8 mouse cellular contexts compared by ENCODE assay signal in genomic region chr12:12787608-12788262, GRCm38 (mm10).
A peak's percentile ranks its signal among the peaks of the same experiment; 100 is the strongest.
DNase-seq lines count a peak whose midpoint lies in the region; ATAC-seq and TF ChIP-seq lines count a peak whose summit lies in the region.

No protein-coding gene starts in this region.

- intact Hi-C loops in left cerebral cortex, postnatal 25 days (cut with DNase I): loop anchor here (10.0 kb wide), 1 partner anchor 427 kb away; no protein-coding TSS in a partner anchor

- H3K9me3 ChIP-seq in lung, postnatal 0 days (ENCODE audit: low read length): no peaks in the 10 kb centered on the region
- no peaks in the 10 kb centered on the region for H3K9me3 ChIP-seq in liver, embryonic 15.5 days (replicated peaks)

- TF ChIP-seq POLR2A in kidney, adult 2 months (IDR thresholded peaks at IDR 0.05; ENCODE audit: low read depth, low read length): no peak

- no peaks in the 10 kb centered on the region for H3K27me3 ChIP-seq in lung, postnatal 0 days (replicated peaks; ENCODE audit: insufficient read depth, low read length)
- H3K27me3 ChIP-seq in liver, embryonic 15.5 days: peaks cover 14% of the 10 kb centered on the region
- H3K27me3 ChIP-seq in kidney, adult 2 months (replicated peaks; ENCODE audit: control insufficient read depth, insufficient read depth, low read length): no peaks in the 10 kb centered on the region

- no peak for TF ChIP-seq EP300 in lung, postnatal 0 days (IDR thresholded peaks at IDR 0.05)

- TF ChIP-seq CTCF in lung, postnatal 0 days (IDR thresholded peaks at IDR 0.05): no peak
- no peak for TF ChIP-seq CTCF in kidney, adult 2 months (conservative IDR thresholded peaks at IDR 0.05; ENCODE audit: insufficient read depth, insufficient read length, low read depth, low read length)

- H3K36me3 ChIP-seq in lung, postnatal 0 days (ENCODE audit: insufficient read depth, low read length): no peaks in the 10 kb centered on the region
- no peaks in the 10 kb centered on the region for H3K36me3 ChIP-seq in liver, embryonic 15.5 days (replicated peaks)
- H3K36me3 ChIP-seq in kidney, adult 2 months (ENCODE audit: control insufficient read depth, insufficient read depth, low read length): no peaks in the 10 kb centered on the region

- peaks cover 4% of the 10 kb centered on the region; the same call in 1 of the 2 replicates for H3K4me1 ChIP-seq in lung, postnatal 0 days (ENCODE audit: insufficient read depth, low read depth, low read length)
- H3K4me1 ChIP-seq in liver, embryonic 15.5 days (replicated peaks): 0 out of 2 replicates have a peak, but pooled peaks cover 2% of the 10 kb centered on the region
- no peaks in the 10 kb centered on the region for H3K4me1 ChIP-seq in kidney, adult 2 months (ENCODE audit: control insufficient read depth, insufficient read depth, low read length)

- H3K9ac ChIP-seq in lung, postnatal 0 days (replicated peaks; ENCODE audit: low read depth): no peak overlapping the region
- H3K9ac ChIP-seq in liver, embryonic 15.5 days: no peak overlapping the region

- DNase-seq in lung, postnatal 0 days (ENCODE audit: low spot score): no peak
- no peak for DNase-seq in lung, postnatal 14 days
- DNase-seq in forelimb bud, embryonic 11.5 days (ENCODE audit: low read depth, low spot score): peak; percentile 58
- DNase-seq in yolk sac, embryonic 10.5 days (ENCODE audit: low spot score): peak; percentile 40
- no peak for DNase-seq in thymus, postnatal 25 days
- no peak for DNase-seq in kidney, adult 2 months
- DNase-seq in left cerebral cortex, postnatal 25 days (ENCODE audit: low spot score in 2 of 2): no peak

- 0 out of 2 replicates have a peak overlapping the region, but pooled peaks have one; percentile 17 for H3K4me2 ChIP-seq in lung, postnatal 0 days (replicated peaks; ENCODE audit: low read depth, low read length)
- peak overlapping the region; percentile 37 for H3K4me2 ChIP-seq in liver, embryonic 15.5 days

- no peak for ATAC-seq in lung, postnatal 0 days
- no peak for ATAC-seq in liver, embryonic 15.5 days (ENCODE audit: insufficient read depth)

- no peak overlapping the region for H3K27ac ChIP-seq in lung, postnatal 0 days (ENCODE audit: low read length)
- no peak overlapping the region for H3K27ac ChIP-seq in liver, embryonic 15.5 days (replicated peaks)
- no peak overlapping the region for H3K27ac ChIP-seq in kidney, adult 2 months (ENCODE audit: insufficient read depth, low read depth, low read length)

- 17% methylated on average over 19 of the region's 19 CpGs for WGBS in lung, postnatal 0 days
- 19% methylated on average over 19 of the region's 19 CpGs for WGBS in liver, embryonic 15.5 days (ENCODE audit: insufficient replicate concordance)
- WGBS in kidney, adult 2 months: 56% methylated on average over 19 of the region's 19 CpGs

- no peak overlapping the region for H3K4me3 ChIP-seq in lung, postnatal 0 days (ENCODE audit: low read depth, low read length)
- H3K4me3 ChIP-seq in liver, embryonic 15.5 days (replicated peaks): no peak overlapping the region; the same call in 1 of the 2 replicates
- no peak overlapping the region for H3K4me3 ChIP-seq in kidney, adult 2 months (ENCODE audit: insufficient read depth, low read depth, low read length)

Comparison
In these comparisons a context has a peak if more than half of its experiments do, and no peak if none do; other contexts are left out.
1. DNase-seq: peak in forelimb bud, embryonic 11.5 days (single experiment) and yolk sac, embryonic 10.5 days (single experiment); none in lung, postnatal 0 days (single experiment), lung, postnatal 14 days (single experiment), thymus, postnatal 25 days (single experiment), kidney, adult 2 months (single experiment) and left cerebral cortex, postnatal 25 days (0 of 2).